Mouse (Mus musculus): ENCODE data around the gene Plppr5. TPM values are rescaled to one million over a fixed set of nuclear protein-coding genes. Genes with fewer than 3 reads are reported as not detected.

The Plppr5 gene
- polyA plus RNA-seq, 1 experiment = 0.26 TPM

GRCm38 (mm10) chr3:117582628-117583027 lies 8.0 kb downstream of the Plppr5 start:
- Histone ChIP-seq H3K4me3 (ENCODE audit: extremely low read depth, insufficient read depth, insufficient read length) (no peak overlapping the region), H3K27ac (ENCODE audit: insufficient read depth, low read length) (no peak overlapping the region), H3K4me1 (ENCODE audit: control insufficient read depth, insufficient read depth, insufficient read length) (no peaks in the 10 kb centered on the region), H3K27me3 (ENCODE audit: control insufficient read depth, insufficient read depth, low read length) (no peaks in the 10 kb centered on the region), H3K36me3 (ENCODE audit: control insufficient read depth, insufficient read depth, low read length) (no peaks in the 10 kb centered on the region)
- DNase-seq (ENCODE audit: low read depth in 1 of 2, low spot score in 2 of 2) = no peak
- TF ChIP-seq POLR2A (IDR thresholded peaks at IDR 0.05; ENCODE audit: low read depth, low read length) = no peak
- TF ChIP-seq CTCF (IDR thresholded peaks at IDR 0.05; ENCODE audit: extremely low read depth, insufficient read depth, insufficient read length, insufficient replicate concordance) = no peak
- 87% methylated on average over 2 of the region's 2 CpGs for WGBS

- 72% methylated on average over 1 of the region's 1 CpGs for WGBS
- DNase-seq (ENCODE audit: low read depth in 1 of 2, low spot score in 2 of 2) = no peak
- Histone ChIP-seq H3K27ac (ENCODE audit: insufficient read depth, low read length) (no peak overlapping the region), H3K4me3 (ENCODE audit: extremely low read depth, insufficient read depth, insufficient read length) (no peak overlapping the region), H3K27me3 (ENCODE audit: control insufficient read depth, insufficient read depth, low read length) (no peaks in the 10 kb centered on the region), H3K4me1 (ENCODE audit: control insufficient read depth, insufficient read depth, insufficient read length) (no peaks in the 10 kb centered on the region), H3K36me3 (ENCODE audit: control insufficient read depth, insufficient read depth, low read length) (no peaks in the 10 kb centered on the region)
- no peak for TF ChIP-seq POLR2A (IDR thresholded peaks at IDR 0.05; ENCODE audit: low read depth, low read length)
- TF ChIP-seq CTCF (IDR thresholded peaks at IDR 0.05; ENCODE audit: extremely low read depth, insufficient read depth, insufficient read length, insufficient replicate concordance) = no peak
Measured at GRCm38 (mm10) chr3:117602404-117602803, 27.8 kb downstream of the Plppr5 start.

GRCm38 (mm10) chr3:117603458-117603857 lies 28.8 kb downstream of the Plppr5 start:
- Histone ChIP-seq H3K4me1 (ENCODE audit: control insufficient read depth, insufficient read depth, insufficient read length) (no peaks in the 10 kb centered on the region), H3K27ac (ENCODE audit: insufficient read depth, low read length) (no peak overlapping the region), H3K36me3 (ENCODE audit: control insufficient read depth, insufficient read depth, low read length) (no peaks in the 10 kb centered on the region), H3K4me3 (ENCODE audit: extremely low read depth, insufficient read depth, insufficient read length) (no peak overlapping the region), H3K27me3 (ENCODE audit: control insufficient read depth, insufficient read depth, low read length) (no peaks in the 10 kb centered on the region)
- no peak for TF ChIP-seq CTCF (IDR thresholded peaks at IDR 0.05; ENCODE audit: extremely low read depth, insufficient read depth, insufficient read length, insufficient replicate concordance)
- TF ChIP-seq POLR2A (IDR thresholded peaks at IDR 0.05; ENCODE audit: low read depth, low read length) = no peak
- 82% methylated on average over 2 of the region's 2 CpGs for WGBS
- DNase-seq (ENCODE audit: low read depth in 1 of 2, low spot score in 2 of 2) = no peak

- H3K4me3 ChIP-seq (ENCODE audit: extremely low read depth, insufficient read depth, insufficient read length) = no peak overlapping the region
- no peak for TF ChIP-seq POLR2A (IDR thresholded peaks at IDR 0.05; ENCODE audit: low read depth, low read length)
- no peak for TF ChIP-seq CTCF (IDR thresholded peaks at IDR 0.05; ENCODE audit: extremely low read depth, insufficient read depth, insufficient read length, insufficient replicate concordance)
- no peaks in the 10 kb centered on the region for H3K27me3 ChIP-seq (ENCODE audit: control insufficient read depth, insufficient read depth, low read length)
Measured at GRCm38 (mm10) chr3:117606383-117606782, 31.7 kb downstream of the Plppr5 start.

GRCm38 (mm10) chr3:117611453-117611852 lies 36.8 kb downstream of the Plppr5 start:
- Histone ChIP-seq H3K27ac (ENCODE audit: insufficient read depth, low read length) (no peak overlapping the region), H3K4me1 (ENCODE audit: control insufficient read depth, insufficient read depth, insufficient read length) (no peaks in the 10 kb centered on the region), H3K27me3 (ENCODE audit: control insufficient read depth, insufficient read depth, low read length) (no peaks in the 10 kb centered on the region), H3K36me3 (ENCODE audit: control insufficient read depth, insufficient read depth, low read length) (no peaks in the 10 kb centered on the region), H3K4me3 (ENCODE audit: extremely low read depth, insufficient read depth, insufficient read length) (no peak overlapping the region)
- TF ChIP-seq POLR2A (IDR thresholded peaks at IDR 0.05; ENCODE audit: low read depth, low read length) = no peak
- TF ChIP-seq CTCF (IDR thresholded peaks at IDR 0.05; ENCODE audit: extremely low read depth, insufficient read depth, insufficient read length, insufficient replicate concordance) = no peak
- 86% methylated on average over 5 of the region's 5 CpGs for WGBS
- no peak for DNase-seq (ENCODE audit: low read depth in 1 of 2, low spot score in 2 of 2)

More at GRCm38 (mm10) chr3:117606383-117606782, 31.7 kb downstream of the Plppr5 start:
- Histone ChIP-seq H3K36me3 (ENCODE audit: control insufficient read depth, insufficient read depth, low read length) (no peaks in the 10 kb centered on the region), H3K4me1 (ENCODE audit: control insufficient read depth, insufficient read depth, insufficient read length) (no peaks in the 10 kb centered on the region), H3K27ac (ENCODE audit: insufficient read depth, low read length) (no peak overlapping the region)
- no peak for DNase-seq (ENCODE audit: low read depth in 1 of 2, low spot score in 2 of 2)

GRCm38 (mm10) chr3:117614856-117615255 lies 40.2 kb downstream of the Plppr5 start:
- WGBS = 84% methylated on average over 1 of the region's 1 CpGs

GRCm38 (mm10) chr3:117625257-117626001 lies 50.8 kb downstream of the Plppr5 start:
- Histone ChIP-seq H3K27ac (ENCODE audit: insufficient read depth, low read length) (no peak overlapping the region), H3K4me1 (ENCODE audit: control insufficient read depth, insufficient read depth, insufficient read length) (no peaks in the 10 kb centered on the region), H3K27me3 (ENCODE audit: control insufficient read depth, insufficient read depth, low read length) (no peaks in the 10 kb centered on the region), H3K36me3 (ENCODE audit: control insufficient read depth, insufficient read depth, low read length) (no peaks in the 10 kb centered on the region), H3K4me3 (ENCODE audit: extremely low read depth, insufficient read depth, insufficient read length) (no peak overlapping the region)
- DNase-seq (ENCODE audit: low read depth in 1 of 2, low spot score in 2 of 2) = no peak
- TF ChIP-seq CTCF (IDR thresholded peaks at IDR 0.05; ENCODE audit: extremely low read depth, insufficient read depth, insufficient read length, insufficient replicate concordance) (no peak), POLR2A (IDR thresholded peaks at IDR 0.05; ENCODE audit: low read depth, low read length) (no peak)
- WGBS = 89% methylated on average over 13 of the region's 13 CpGs

More at GRCm38 (mm10) chr3:117614856-117615255, 40.2 kb downstream of the Plppr5 start:
- H3K4me1 ChIP-seq (ENCODE audit: control insufficient read depth, insufficient read depth, insufficient read length) = no peaks in the 10 kb centered on the region
- TF ChIP-seq POLR2A (IDR thresholded peaks at IDR 0.05; ENCODE audit: low read depth, low read length) (no peak), CTCF (IDR thresholded peaks at IDR 0.05; ENCODE audit: extremely low read depth, insufficient read depth, insufficient read length, insufficient replicate concordance) (no peak)
- H3K27ac ChIP-seq (ENCODE audit: insufficient read depth, low read length) = no peak overlapping the region
- no peak for DNase-seq (ENCODE audit: low read depth in 1 of 2, low spot score in 2 of 2)
- no peaks in the 10 kb centered on the region for H3K36me3 ChIP-seq (ENCODE audit: control insufficient read depth, insufficient read depth, low read length)
- no peaks in the 10 kb centered on the region for H3K27me3 ChIP-seq (ENCODE audit: control insufficient read depth, insufficient read depth, low read length)
- H3K4me3 ChIP-seq (ENCODE audit: extremely low read depth, insufficient read depth, insufficient read length) = no peak overlapping the region
